Mouse (Mus musculus): ENCODE measurements around the gene Ppp1r27.

Ppp1r27 gene

DNA sequence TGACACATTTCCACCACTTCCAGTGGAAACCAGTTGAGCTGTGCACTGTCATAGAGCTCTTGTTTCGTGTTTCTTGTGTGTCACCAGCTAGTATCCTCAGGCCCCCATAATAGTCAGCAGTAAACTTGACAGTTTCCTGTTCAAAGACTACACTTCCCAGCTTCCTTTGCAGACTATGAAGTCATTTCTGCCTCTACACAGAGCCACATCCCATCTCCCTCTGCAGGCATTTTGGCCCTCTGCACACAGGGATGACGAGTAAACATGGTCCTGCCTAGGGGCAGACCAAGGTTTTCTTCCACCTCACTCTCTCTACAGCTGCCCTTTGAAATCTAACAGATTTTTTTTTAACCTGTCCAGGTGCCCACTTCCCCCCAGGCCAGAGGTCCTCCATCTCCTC lies 3.5 kb downstream of the Ppp1r27 start:
- peak; percentile 49 for DNase-seq (ENCODE audit: low read depth)

DNA sequence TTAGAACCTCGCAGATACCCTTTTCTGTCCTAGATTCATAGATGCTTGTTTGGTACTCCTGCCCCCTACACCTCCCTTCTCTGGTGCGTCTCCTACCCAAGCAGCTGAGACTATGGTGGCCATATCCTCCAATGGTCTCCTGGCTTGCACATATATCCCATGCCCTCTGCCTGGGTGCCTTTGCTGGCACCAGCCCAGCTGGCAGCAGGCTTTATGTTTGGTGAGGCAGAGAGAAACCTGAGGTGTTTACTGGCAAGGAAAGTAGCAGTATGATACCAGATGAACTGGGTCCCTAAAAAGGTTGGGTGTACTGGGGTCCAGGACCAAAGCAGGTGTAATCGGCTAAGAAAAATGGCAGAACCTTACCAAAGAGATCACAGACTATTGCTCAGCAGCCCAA lies 5.0 kb downstream of the Ppp1r27 start:
- no peak for DNase-seq (ENCODE audit: low read depth)

- no peak for DNase-seq (ENCODE audit: low read depth)
These were observed 8.6 kb downstream of the Ppp1r27 start for GRCm38 (mm10) chr11:120542376-120542775.

GRCm38 (mm10) chr11:120541907-120542306 lies 9.0 kb downstream of the Ppp1r27 start:
- DNase-seq (ENCODE audit: low read depth) = no peak

- no peak for DNase-seq (ENCODE audit: low read depth)
These were observed 11.5 kb downstream of the Ppp1r27 start for GRCm38 (mm10) chr11:120539285-120540014.

DNA sequence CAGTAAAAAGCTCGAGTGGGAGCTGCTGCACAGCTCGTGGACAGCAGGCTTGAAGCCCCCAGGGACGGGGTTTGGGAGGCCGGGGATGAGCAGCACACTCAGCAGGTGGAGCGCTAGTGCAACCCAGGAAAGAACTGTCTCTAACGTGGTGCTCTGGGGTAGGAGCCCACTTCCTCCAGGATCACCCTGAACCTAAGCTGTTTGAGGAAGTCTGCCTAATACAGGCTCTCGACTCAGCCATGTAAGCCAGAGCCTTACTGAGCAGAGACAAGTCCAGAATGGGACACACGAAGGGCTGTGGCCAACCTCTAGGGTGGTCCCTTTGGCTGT lies 12.0 kb downstream of the Ppp1r27 start:
- DNase-seq (ENCODE audit: low read depth) = no peak

DNA sequence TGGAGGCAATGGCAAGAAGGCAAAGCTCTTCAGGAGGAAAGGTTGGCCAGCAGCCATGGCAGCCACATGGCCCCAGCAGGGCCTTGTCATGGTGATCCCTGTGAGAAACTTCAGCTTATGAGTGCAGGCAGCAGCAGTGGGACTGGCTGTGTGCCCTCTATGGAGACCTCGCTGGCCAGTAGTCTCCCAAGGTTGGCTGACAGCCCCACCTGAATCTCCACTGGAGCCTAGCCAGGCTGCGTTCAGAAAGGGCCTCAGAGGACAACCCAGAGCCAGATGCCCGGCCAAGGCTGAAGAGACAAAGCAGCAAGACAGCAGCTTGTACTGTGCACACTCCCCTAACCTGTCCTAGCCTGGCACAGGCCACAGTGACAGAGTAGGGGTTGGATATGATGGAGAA lies 12.4 kb downstream of the Ppp1r27 start:
- DNase-seq (ENCODE audit: low read depth) = no peak

DNA sequence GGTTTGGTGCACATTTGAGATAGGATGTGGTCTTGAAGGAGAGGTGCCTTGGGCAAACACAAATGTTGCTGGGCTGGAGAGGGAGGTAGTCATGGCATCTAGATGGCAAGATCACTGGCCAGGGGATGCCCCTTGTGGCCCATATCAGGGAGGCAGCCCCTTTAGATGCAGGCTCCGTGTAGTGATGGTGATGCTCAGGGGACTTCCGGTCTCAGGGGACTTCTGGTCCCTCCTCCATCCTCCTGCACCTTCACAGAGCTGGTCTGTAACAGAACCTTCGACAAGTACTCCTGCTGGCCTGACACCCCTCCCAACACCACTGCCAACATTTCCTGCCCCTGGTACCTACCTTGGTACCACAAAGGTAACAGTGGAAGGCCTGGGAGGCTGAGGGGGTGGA lies 15.1 kb downstream of the Ppp1r27 start:
- no peak for DNase-seq (ENCODE audit: low read depth)

DNA sequence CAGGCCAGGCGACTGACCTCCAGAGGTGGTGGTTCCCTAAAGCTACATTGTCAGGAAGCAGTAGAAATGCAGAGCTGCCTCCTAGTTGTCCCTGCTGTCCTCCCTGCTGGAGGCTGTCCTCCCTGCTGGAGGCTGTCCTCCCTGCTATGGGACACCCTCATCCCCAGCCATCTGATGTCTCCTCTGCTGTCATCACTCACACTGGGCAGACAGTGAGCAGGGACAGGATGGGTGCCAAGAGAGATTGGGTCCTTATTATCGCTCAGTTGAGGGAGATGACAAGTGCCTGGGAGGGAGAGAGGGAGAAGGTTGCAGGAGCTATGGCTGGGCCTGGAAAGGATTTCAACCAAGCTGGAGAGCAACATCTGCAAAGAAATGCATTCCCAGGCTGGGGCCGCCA lies 15.8 kb downstream of the Ppp1r27 start:
- DNase-seq (ENCODE audit: low read depth) = no peak

DNA sequence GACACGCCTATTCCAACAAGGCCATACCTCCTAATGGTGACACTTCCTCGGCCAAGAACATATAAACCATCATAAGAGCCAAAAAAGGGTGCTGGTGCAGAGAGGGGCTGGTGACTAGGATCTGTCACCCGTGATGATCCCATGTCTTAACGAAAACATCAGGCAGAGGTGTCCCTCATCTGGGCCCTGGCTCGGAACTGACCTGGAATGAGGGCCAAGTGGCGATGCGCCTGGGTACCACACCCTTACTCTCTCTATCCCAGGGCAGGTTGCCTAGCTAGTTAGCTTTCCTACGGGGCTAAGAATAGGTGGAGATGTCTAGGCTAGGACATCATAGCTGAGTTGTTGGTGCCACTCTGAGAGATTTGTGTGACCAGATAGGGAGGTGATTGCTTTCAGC lies 16.8 kb downstream of the Ppp1r27 start:
- no peak for DNase-seq (ENCODE audit: low read depth)

- DNase-seq (ENCODE audit: low read depth) = no peak
These were observed 19.3 kb downstream of the Ppp1r27 start for GRCm38 (mm10) chr11:120531646-120532045.

GRCm38 (mm10) chr11:120530085-120530964 lies 20.6 kb downstream of the Ppp1r27 start, which contains the start of gene Gcgr:
Gcgr (plus strand) TSS chr11:120530699.
- DNase-seq (ENCODE audit: low read depth) = no peak

- no peak for DNase-seq (ENCODE audit: low read depth)
These were observed 22.0 kb downstream of the Ppp1r27 start for GRCm38 (mm10) chr11:120528903-120529302.

- DNase-seq (ENCODE audit: low read depth) = no peak
These were observed 23.1 kb downstream of the Ppp1r27 start for GRCm38 (mm10) chr11:120527690-120528354.

- peak; percentile 50 for DNase-seq (ENCODE audit: low read depth)
These were observed 25.0 kb downstream of the Ppp1r27 start for GRCm38 (mm10) chr11:120525959-120526358.

DNA sequence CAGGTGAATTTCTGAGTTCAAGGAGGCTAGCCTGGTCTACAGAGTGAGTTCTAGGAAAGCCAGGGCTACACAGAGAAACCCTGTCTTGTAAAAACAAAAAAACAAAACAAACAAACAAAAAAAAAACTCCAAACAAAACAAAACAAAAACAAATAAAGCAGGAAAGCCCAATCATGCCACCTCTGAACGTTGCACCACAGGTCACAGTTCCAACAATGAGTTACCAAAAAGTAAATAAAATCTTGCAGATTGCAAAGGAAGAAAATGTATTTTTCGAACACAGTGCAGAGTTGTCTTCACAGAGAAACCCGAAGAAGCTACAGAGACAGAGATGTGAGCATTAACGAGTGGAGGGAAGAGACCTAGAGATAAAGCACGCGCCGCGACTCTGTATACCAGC lies 28.4 kb downstream of the Ppp1r27 start:
- DNase-seq (ENCODE audit: low read depth) = no peak

DNA sequence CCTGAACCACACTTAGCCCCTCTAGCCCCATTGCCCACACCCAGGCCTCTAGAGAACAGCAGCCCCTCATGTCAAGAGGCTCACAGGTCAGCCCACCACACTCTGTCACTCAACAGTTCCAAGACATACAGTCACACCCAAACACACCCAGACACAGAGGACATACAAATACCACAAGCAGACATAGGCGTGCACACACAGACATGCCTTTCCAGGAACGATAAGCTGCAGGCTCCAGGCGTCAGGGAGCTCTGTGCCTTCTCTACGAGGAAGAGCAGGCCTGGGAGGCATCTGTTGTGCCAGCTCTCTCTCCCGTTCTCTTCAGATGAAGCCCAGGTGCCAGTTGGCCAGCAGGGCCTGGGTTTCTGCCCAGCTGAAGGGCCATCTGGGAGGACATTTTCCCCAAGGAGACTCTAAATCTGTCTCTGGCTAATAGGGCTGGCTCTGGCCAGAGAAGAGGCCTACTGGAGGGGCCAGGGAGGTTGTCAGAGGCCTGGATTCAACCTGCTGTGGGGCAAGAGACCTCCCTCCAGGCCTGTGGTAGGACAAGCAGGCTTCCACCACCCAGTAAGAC lies 29.9 kb downstream of the Ppp1r27 start:
- no peak for DNase-seq (ENCODE audit: low read depth)

- DNase-seq (ENCODE audit: low read depth) = no peak
These were observed 30.4 kb downstream of the Ppp1r27 start for GRCm38 (mm10) chr11:120520498-120520897.

GRCm38 (mm10) chr11:120519738-120520137 lies 31.2 kb downstream of the Ppp1r27 start:
- no peak for DNase-seq (ENCODE audit: low read depth)

DNA sequence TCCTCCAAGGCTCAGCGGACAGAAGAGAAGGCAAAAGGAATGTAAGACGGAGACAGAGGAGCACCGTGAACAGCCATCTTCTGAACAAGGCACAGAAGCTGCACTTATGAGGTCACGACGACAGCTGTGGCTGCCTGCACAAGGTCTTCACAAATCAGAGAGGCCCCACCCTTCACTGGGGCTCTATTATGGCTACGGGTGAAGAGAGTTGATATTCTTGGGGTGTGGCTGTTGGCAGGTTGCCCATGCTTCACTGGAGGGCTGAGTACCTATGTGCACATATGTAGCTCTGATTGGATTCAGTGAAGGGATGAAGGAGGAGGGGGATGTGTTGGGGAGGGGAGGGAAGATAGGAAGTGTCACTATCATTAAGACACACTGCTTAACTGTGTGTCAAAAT lies 32.4 kb downstream of the Ppp1r27 start:
- no peak for DNase-seq (ENCODE audit: low read depth)

DNA sequence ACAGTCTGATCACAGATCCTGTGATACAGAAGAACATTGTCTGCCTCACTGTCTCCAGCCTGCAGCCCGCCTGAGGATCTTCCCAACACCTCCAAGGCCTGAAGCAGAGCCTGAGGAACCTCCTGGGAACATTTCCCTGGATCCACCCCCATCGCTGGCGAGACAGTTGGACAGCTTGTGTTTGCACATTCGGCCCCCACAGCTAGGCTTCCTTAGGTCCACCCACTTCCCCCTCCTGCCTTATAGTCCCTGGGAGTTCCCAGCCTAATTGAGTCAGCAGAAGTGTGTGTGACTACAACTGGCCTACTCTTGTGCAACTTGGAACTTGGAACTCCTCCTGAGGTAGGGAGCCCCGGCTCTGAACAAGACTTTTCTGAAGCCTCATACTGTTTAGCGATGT lies 32.9 kb downstream of the Ppp1r27 start:
- no peak for DNase-seq (ENCODE audit: low read depth)

DNA sequence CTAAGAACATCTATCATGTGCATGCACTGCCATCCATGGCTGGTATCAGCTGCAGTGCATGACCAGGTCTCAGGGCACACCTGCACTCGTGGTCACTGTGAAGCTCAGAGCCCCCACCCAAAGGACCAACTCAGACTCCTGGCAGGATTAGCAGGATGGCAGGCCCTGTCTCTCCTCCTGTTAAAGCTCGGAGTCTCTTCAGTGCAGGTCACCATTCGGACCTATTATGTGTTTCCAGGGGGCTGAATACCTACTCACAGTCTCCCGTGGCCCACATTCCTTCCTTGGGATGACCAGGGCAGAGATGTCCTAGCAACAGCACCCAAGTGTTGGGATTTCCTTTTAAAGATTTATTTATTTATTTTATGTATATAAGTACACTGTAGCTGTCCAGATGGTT lies 33.8 kb downstream of the Ppp1r27 start:
- no peak for DNase-seq (ENCODE audit: low read depth)

GRCm38 (mm10) chr11:120515611-120516010 lies 35.3 kb downstream of the Ppp1r27 start:
- DNase-seq (ENCODE audit: low read depth) = peak; percentile 86
